Comparison of ENCODE assay signal across 1 mouse cellular context in the genomic region with DNA sequence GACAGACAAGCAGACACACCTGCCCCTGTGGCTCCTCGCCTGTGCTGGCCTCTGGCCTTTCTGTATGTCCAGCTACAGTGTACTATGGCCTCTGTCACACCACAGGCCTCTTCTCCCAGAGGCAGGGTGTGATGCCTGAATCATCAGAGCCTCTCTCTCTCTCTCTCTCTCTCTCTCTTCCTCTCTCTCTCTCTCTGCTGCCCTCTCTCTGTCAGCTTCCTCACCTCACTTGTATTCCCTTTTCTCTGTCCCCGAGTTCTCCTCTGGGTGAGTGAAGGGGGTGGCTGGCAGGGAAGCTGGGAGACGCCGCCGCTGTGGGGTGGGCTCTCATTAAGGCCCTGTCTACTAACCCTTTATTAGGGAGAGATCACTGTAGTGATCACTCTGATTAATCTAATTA.
TF ChIP-seq lines count a peak whose summit lies in the region.

No protein-coding gene starts in this region.

TF ChIP-seq in MEL, 35 proteins besides CTCF, POLR2A, EP300 and RAD21:
- TF ChIP-seq MAX (IDR thresholded peaks at IDR 0.05; ENCODE audit: low read length) = no peak
- peak; percentile 47 for TF ChIP-seq SMC3 (IDR thresholded peaks at IDR 0.05; ENCODE audit: low read depth, low read length)
- TF ChIP-seq JUND (IDR thresholded peaks at IDR 0.05; ENCODE audit: low read depth, low read length) = peak; percentile 93
